8 mouse cellular contexts compared by ENCODE assay signal in the genomic region with DNA sequence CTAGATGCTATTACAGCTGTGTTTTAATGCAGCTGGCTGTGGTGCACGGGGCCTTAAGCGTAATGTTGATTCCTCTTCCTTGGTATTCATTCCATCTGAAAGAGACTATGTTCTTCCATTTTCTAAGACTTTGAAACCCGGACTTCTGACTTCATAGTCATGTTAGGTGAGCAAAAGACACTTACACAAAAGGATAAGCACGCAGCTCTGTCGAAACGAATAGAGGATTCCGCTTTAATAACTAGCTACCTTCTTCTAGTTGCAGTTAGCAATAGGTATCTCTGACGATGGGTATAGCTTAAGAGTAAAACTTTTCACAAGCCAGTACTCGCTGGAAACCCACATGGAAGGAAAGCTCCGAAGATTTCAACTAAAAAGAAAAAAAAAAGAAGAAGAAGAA. TPM values are rescaled to one million over a fixed set of nuclear protein-coding genes. Genes with fewer than 3 reads are reported as not detected.
DNase-seq lines count a peak whose midpoint lies in the region; ATAC-seq lines count a peak whose summit lies in the region.

No protein-coding gene starts in this region.

- 4% methylated on average over 10 of the region's 10 CpGs for WGBS in forebrain, embryonic 14.5 days
- WGBS in limb, embryonic 13.5 days = 4% methylated on average over 10 of the region's 10 CpGs
- 4% methylated on average over 10 of the region's 10 CpGs for WGBS in stomach, embryonic 15.5 days

- H3K9me3 ChIP-seq in megakaryocyte, embryonic 14.5 days = no peaks in the 10 kb centered on the region
- H3K9me3 ChIP-seq in forebrain, embryonic 14.5 days (replicated peaks; ENCODE audit: control insufficient read depth, low read length) = no peaks in the 10 kb centered on the region
- no peaks in the 10 kb centered on the region for H3K9me3 ChIP-seq in limb, embryonic 13.5 days
- H3K9me3 ChIP-seq in stomach, embryonic 15.5 days = no peaks in the 10 kb centered on the region

- no peak for ATAC-seq in megakaryocyte, adult 5-6 weeks (ENCODE audit: poor library complexity, severe bottlenecking)
- no peak for ATAC-seq in forebrain, embryonic 14.5 days
- ATAC-seq in limb, embryonic 13.5 days (ENCODE audit: low FRiP score, low read depth) = no peak
- ATAC-seq in stomach, embryonic 15.5 days (ENCODE audit: insufficient read depth, low FRiP score, low read depth) = no peak

- DNase-seq in forebrain, embryonic 14.5 days (ENCODE audit: low spot score) = peak; percentile 11
- no peak for DNase-seq in layer of hippocampus, postnatal 10 days (ENCODE audit: low spot score in 2 of 2)
- no peak for DNase-seq in thymus, postnatal 36 days
- DNase-seq in thymus, adult 18-20 months = no peak

- peak overlapping the region; percentile 94 for H3K4me2 ChIP-seq in forebrain, embryonic 14.5 days (ENCODE audit: low read length)
- peak overlapping the region; percentile 86 for H3K4me2 ChIP-seq in limb, embryonic 13.5 days (replicated peaks)
- peak overlapping the region; percentile 92 for H3K4me2 ChIP-seq in stomach, embryonic 15.5 days

- H3K27ac ChIP-seq in forebrain, embryonic 14.5 days (ENCODE audit: low read depth, low read length) = no peak overlapping the region
- peak overlapping the region; percentile 97 for H3K27ac ChIP-seq in limb, embryonic 13.5 days
- H3K27ac ChIP-seq in stomach, embryonic 15.5 days = peak overlapping the region; percentile 94

- H3K4me1 ChIP-seq in megakaryocyte, embryonic 14.5 days = peaks cover 15% of the 10 kb centered on the region
- 0 out of 2 replicates have a peak, but pooled peaks cover 2% of the 10 kb centered on the region for H3K4me1 ChIP-seq in forebrain, embryonic 14.5 days (ENCODE audit: control insufficient read depth, insufficient read depth, low read length)
- peaks cover 49% of the 10 kb centered on the region for H3K4me1 ChIP-seq in limb, embryonic 13.5 days
- peaks cover 13% of the 10 kb centered on the region; the same call in 1 of the 2 replicates for H3K4me1 ChIP-seq in stomach, embryonic 15.5 days

- H3K9ac ChIP-seq in forebrain, embryonic 14.5 days (ENCODE audit: low read length) = no peak overlapping the region; the same call in 1 of the 2 replicates
- H3K9ac ChIP-seq in limb, embryonic 13.5 days = peak overlapping the region; percentile 93
- peak overlapping the region; percentile 77; the same call in 1 of the 2 replicates for H3K9ac ChIP-seq in stomach, embryonic 15.5 days

- H3K4me3 ChIP-seq in megakaryocyte, embryonic 14.5 days (replicated peaks) = peak overlapping the region; percentile 93
- H3K4me3 ChIP-seq in forebrain, embryonic 14.5 days (ENCODE audit: low read depth, low read length) = peak overlapping the region; percentile 62
- peak overlapping the region; percentile 81 for H3K4me3 ChIP-seq in limb, embryonic 13.5 days
- H3K4me3 ChIP-seq in stomach, embryonic 15.5 days (replicated peaks) = peak overlapping the region; percentile 75

- no peaks in the 10 kb centered on the region for H3K36me3 ChIP-seq in megakaryocyte, embryonic 14.5 days (replicated peaks; ENCODE audit: low read length)
- H3K36me3 ChIP-seq in forebrain, embryonic 14.5 days (ENCODE audit: control insufficient read depth, insufficient read depth, low read length) = no peaks in the 10 kb centered on the region
- H3K36me3 ChIP-seq in limb, embryonic 13.5 days = peaks cover 13% of the 10 kb centered on the region
- no peaks in the 10 kb centered on the region for H3K36me3 ChIP-seq in stomach, embryonic 15.5 days

- peaks cover 34% of the 10 kb centered on the region for H3K27me3 ChIP-seq in megakaryocyte, embryonic 14.5 days (replicated peaks)
- H3K27me3 ChIP-seq in forebrain, embryonic 14.5 days (replicated peaks; ENCODE audit: control insufficient read depth, insufficient read depth, low read length) = no peaks in the 10 kb centered on the region
- no peaks in the 10 kb centered on the region for H3K27me3 ChIP-seq in limb, embryonic 13.5 days
- no peaks in the 10 kb centered on the region for H3K27me3 ChIP-seq in stomach, embryonic 15.5 days (replicated peaks)

RNA-seq across cellular contexts. Expression of a gene that starts 1.5 kb away (rescaled TPM):
- 0.09 and 0.67 TPM in 2 replicates for polyA plus RNA-seq in megakaryocyte, embryonic 14.5 days (2012; ENCODE audit: insufficient read depth, low replicate concordance)
- total RNA-seq in megakaryocyte, adult 5-6 weeks (2015) = 0.05 and 0.80 TPM in 2 replicates
- 0.04 TPM in 1 of 2 replicates, not detected in the other for total RNA-seq in megakaryocyte, adult 5-6 weeks (2017)
- polyA plus RNA-seq in forebrain, embryonic 14.5 days (2014; fragmentation: Nextera tagmentation; extraction: Ambion mirVana) = 33.8 and 35.2 TPM in 2 replicates
- 231 and 236 TPM in 2 replicates for polyA plus RNA-seq in limb, embryonic 13.5 days (2015; fragmentation: Nextera tagmentation; extraction: Ambion mirVana)
- 66.6 and 68.7 TPM in 2 replicates for polyA plus RNA-seq in stomach, embryonic 15.5 days (2015; fragmentation: Nextera tagmentation; extraction: Ambion mirVana)
- total RNA-seq in layer of hippocampus, postnatal 10 days (2021) = 1 to 10 TPM; 8.0 to 9.9 TPM

Comparison
In these comparisons a context has a peak if more than half of its experiments do, and no peak if none do; other contexts are left out.
1. RNA of a gene that starts 1.5 kb away (polyA plus RNA-seq): 231 to 236 TPM in limb, embryonic 13.5 days, 66.6 to 68.7 TPM in stomach, embryonic 15.5 days and 33.8 to 35.2 TPM in forebrain, embryonic 14.5 days; 0.09 to 0.67 TPM in megakaryocyte, embryonic 14.5 days; every median in the first group is over 10 times any median in the second.
2. Peak in every context shown above with its lines, with median percentiles within 50 percentile points of each other: H3K4me3 ChIP-seq and H3K4me2 ChIP-seq.